Mouse (Mus musculus) midbrain, embryonic 14.5 days (tissue): Measurements from ENCODE around the gene Abi2. TPM values are rescaled to one million over a fixed set of nuclear protein-coding genes. Genes with fewer than 3 reads are reported as not detected.
"Not testable (repeated sequence)": the region's sequence is repeated elsewhere in the genome, so short reads cannot be mapped to it uniquely, and the experiment has no call there.

Experiments used
- ATAC-seq: fragments of 200-750 bp; cut with Nextera tagmentation; 2 replicates; pipeline ENCODE4 v1.8.0; 2017; ENCODE audit warnings: moderate number of reproducible peaks, moderate library complexity; ENCODE audit not compliant: low FRiP score, low TSS enrichment
- DNase-seq: peaks from one replicate; pipeline ENCODE4 v3.0.0-alpha.2; 2015
- H3K27ac ChIP-seq: fragments of 300-500 bp; sonication (generic); replicated peaks from 2 replicates; pipeline ENCODE4 v1.5.1; 2014; ENCODE audit warnings: mild to moderate bottlenecking, low read depth, low read length, moderate library complexity
- H3K27me3 ChIP-seq: fragments of 300-500 bp; sonication (generic); 2 replicates; pipeline ENCODE4 v1.6.1; 2014; ENCODE audit warnings: low read length, control low read depth, mixed read lengths; ENCODE audit not compliant: control insufficient read depth, insufficient read depth
- H3K36me3 ChIP-seq: fragments of 300-500 bp; sonication (generic); 2 replicates; pipeline ENCODE4 v1.6.1; 2014; ENCODE audit warnings: low read length, control low read depth; ENCODE audit not compliant: control insufficient read depth, insufficient read depth
- H3K4me1 ChIP-seq: fragments of 300-500 bp; sonication (generic); 2 replicates; pipeline ENCODE4 v1.6.1; 2014; ENCODE audit warnings: mild to moderate bottlenecking, antibody characterized with exemption, low read length, control low read depth; ENCODE audit not compliant: control insufficient read depth, insufficient read depth
- H3K4me2 ChIP-seq: fragments of 300-500 bp; sonication (generic); 2 replicates; pipeline ENCODE4 v1.6.1; 2014; ENCODE audit warnings: mild to moderate bottlenecking, low read length, moderate library complexity
- H3K4me3 ChIP-seq: fragments of 300-500 bp; sonication (generic); replicated peaks from 2 replicates; pipeline ENCODE4 v1.5.1; 2014; ENCODE audit warnings: low read depth, low read length
- H3K9ac ChIP-seq: fragments of 300-500 bp; sonication (generic); replicated peaks from 2 replicates; pipeline ENCODE4 v1.6.1; 2014; ENCODE audit warnings: mild to moderate bottlenecking, low read length, moderate library complexity
- H3K9me3 ChIP-seq: fragments of 300-500 bp; sonication (generic); 2 replicates; pipeline ENCODE4 v1.6.1; 2016; ENCODE audit warnings: low read length, control low read depth, mixed read lengths; ENCODE audit not compliant: control insufficient read depth
- WGBS: fragments of 180-500 bp; shearing (Covaris S2); extraction: QIAGEN DNeasy Blood & Tissue Kit; methylation state at CpG from one replicate; pipeline ENCODE4 v1.1.7; 2014; 5-methylcytosine and 5-hydroxymethylcytosine counted together
- polyA plus RNA-seq: library from polyadenylated mRNA; unstranded; fragments of >200 nt; fragmentation: Nextera tagmentation; extraction: Ambion mirVana; gene quantifications from 2 replicates; pipeline ENCODE4 v1.2.1, GENCODE M21; 2014

Abi2 gene
- polyA plus RNA-seq, 1 experiment from 2014 or later: 84.0 TPM

GRCm38 (mm10) chr1:60423882-60424281 is 14.5 kb downstream of the Abi2 start:
- DNase-seq (no peak), ATAC-seq (no peak)
- 98% methylated on average over 1 of the region's 1 CpGs for WGBS

DNA sequence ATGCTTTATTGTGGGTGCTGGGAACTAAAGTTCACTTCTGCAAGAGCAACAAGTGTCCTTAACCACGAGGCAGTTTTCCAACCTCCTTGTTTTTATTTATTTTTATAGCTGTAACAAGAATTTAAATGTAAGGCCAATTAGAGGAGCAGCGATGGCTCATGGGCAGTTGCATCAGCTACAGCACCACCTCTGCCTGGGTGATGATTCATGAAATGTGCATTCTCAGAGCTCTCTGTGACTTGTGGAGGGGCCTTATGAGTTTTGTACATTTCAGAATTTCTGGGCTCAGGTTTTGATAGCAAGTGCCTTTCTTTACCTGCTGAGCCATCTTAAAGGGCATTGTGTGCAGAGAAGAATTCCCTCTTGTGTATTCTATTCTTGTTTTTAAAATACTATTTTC is 18.9 kb downstream of the Abi2 start:
- Histone ChIP-seq H3K9ac (no peak overlapping the region), H3K36me3 (no peaks in the 10 kb centered on the region), H3K4me1 (no peaks in the 10 kb centered on the region), H3K27me3 (no peaks in the 10 kb centered on the region), H3K27ac (no peak overlapping the region), H3K4me3 (no peak overlapping the region), H3K9me3 (no peaks in the 10 kb centered on the region), H3K4me2 (no peak overlapping the region)
- WGBS: 94% methylated on average over 2 of the region's 2 CpGs
- ATAC-seq: no peak
- DNase-seq: no peak

More at GRCm38 (mm10) chr1:60423882-60424281, 14.5 kb downstream of the Abi2 start:
- Histone ChIP-seq H3K9ac (no peak overlapping the region), H3K27ac (no peak overlapping the region), H3K4me3 (no peak overlapping the region), H3K27me3 (no peaks in the 10 kb centered on the region), H3K4me1 (no peaks in the 10 kb centered on the region), H3K36me3 (no peaks in the 10 kb centered on the region), H3K9me3 (no peaks in the 10 kb centered on the region), H3K4me2 (no peak overlapping the region)

GRCm38 (mm10) chr1:60428932-60429331 is 19.5 kb downstream of the Abi2 start:
- H3K9ac ChIP-seq: no peak overlapping the region
- H3K27me3 ChIP-seq: no peaks in the 10 kb centered on the region
- ATAC-seq (no peak), DNase-seq (peak; percentile 41)
- no peak overlapping the region for H3K4me3 ChIP-seq
- WGBS: 78% methylated on average over 2 of the region's 2 CpGs
- H3K4me2 ChIP-seq: no peak overlapping the region
- no peaks in the 10 kb centered on the region for H3K9me3 ChIP-seq
- H3K4me1 ChIP-seq: no peaks in the 10 kb centered on the region
- H3K27ac ChIP-seq: no peak overlapping the region
- H3K36me3 ChIP-seq: no peaks in the 10 kb centered on the region

DNA sequence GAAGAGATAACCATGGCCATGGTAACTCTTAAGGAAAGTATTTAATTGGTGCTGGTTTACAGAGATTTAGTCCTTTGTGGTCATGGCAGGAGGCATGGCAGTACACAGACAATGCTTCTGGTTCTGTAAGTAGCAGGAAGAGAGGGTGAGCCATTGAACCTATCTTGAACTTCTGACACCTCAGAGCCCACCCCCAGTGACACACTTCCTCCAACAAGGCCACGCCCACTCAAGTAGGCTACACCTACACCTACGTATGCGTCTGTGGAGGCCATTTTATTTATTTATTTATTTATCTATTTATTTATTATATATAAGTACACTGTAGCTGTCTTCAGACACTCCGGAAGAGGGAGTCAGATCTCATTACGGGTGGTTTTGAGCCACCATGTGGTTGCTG is 22.1 kb downstream of the Abi2 start:
- 96% methylated on average over 5 of the region's 5 CpGs for WGBS
- Histone ChIP-seq H3K9ac (no peak overlapping the region), H3K4me2 (no peak overlapping the region), H3K9me3 (no peaks in the 10 kb centered on the region), H3K4me3 (no peak overlapping the region), H3K27me3 (no peaks in the 10 kb centered on the region), H3K4me1 (no peaks in the 10 kb centered on the region), H3K27ac (no peak overlapping the region), H3K36me3 (0 out of 2 replicates have a peak, but pooled peaks cover 4% of the 10 kb centered on the region)
- DNase-seq (no peak), ATAC-seq (no peak)

DNA sequence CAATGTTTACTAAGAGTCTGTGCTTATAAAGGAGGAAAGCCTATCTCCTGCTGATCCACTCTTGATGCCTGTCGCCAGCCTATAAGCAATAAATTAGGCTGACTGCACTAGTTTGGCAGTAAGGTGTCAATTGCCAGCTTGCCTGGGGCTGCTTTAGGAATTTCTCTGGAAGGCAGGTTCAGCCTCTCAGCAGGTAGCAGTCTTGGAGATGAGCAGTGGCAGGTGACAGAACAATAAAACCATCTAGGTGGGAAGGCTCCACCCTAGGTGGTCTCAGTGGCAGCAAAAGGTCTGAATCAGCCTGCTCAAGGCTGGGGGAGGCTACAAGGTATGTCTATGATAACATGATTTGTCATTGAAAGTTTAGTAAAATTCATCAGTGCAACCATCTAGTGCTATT is 23.1 kb downstream of the Abi2 start:
- no peak overlapping the region for H3K4me3 ChIP-seq
- H3K4me2 ChIP-seq: no peak overlapping the region
- 15% methylated on average over 1 of the region's 1 CpGs for WGBS
- no peak overlapping the region for H3K27ac ChIP-seq
- H3K4me1 ChIP-seq: no peaks in the 10 kb centered on the region
- no peaks in the 10 kb centered on the region for H3K9me3 ChIP-seq
- ATAC-seq: no peak
- DNase-seq: no peak
- H3K36me3 ChIP-seq: 0 out of 2 replicates have a peak, but pooled peaks cover 7% of the 10 kb centered on the region
- no peak overlapping the region for H3K9ac ChIP-seq
- H3K27me3 ChIP-seq: no peaks in the 10 kb centered on the region

- not testable (repeated sequence) for DNase-seq, H3K9me3 ChIP-seq, H3K9ac ChIP-seq, H3K27ac ChIP-seq, H3K27me3 ChIP-seq, H3K4me3 ChIP-seq, ATAC-seq, H3K4me1 ChIP-seq, H3K4me2 ChIP-seq
- H3K36me3 ChIP-seq: peaks cover 24% of the 10 kb centered on the region; the same call in 1 of the 2 replicates
- 83% methylated on average over 5 of the region's 5 CpGs for WGBS
Measured at GRCm38 (mm10) chr1:60441438-60441837, 32.0 kb downstream of the Abi2 start.

GRCm38 (mm10) chr1:60447067-60447466 is 37.6 kb downstream of the Abi2 start:
- no peak for ATAC-seq
- Histone ChIP-seq H3K9ac (no peak overlapping the region), H3K36me3 (peaks cover 39% of the 10 kb centered on the region), H3K27me3 (no peaks in the 10 kb centered on the region), H3K4me1 (no peaks in the 10 kb centered on the region), H3K4me2 (no peak overlapping the region), H3K4me3 (no peak overlapping the region), H3K9me3 (no peaks in the 10 kb centered on the region), H3K27ac (no peak overlapping the region)
- 91% methylated on average over 12 of the region's 12 CpGs for WGBS
- DNase-seq: no peak

DNA sequence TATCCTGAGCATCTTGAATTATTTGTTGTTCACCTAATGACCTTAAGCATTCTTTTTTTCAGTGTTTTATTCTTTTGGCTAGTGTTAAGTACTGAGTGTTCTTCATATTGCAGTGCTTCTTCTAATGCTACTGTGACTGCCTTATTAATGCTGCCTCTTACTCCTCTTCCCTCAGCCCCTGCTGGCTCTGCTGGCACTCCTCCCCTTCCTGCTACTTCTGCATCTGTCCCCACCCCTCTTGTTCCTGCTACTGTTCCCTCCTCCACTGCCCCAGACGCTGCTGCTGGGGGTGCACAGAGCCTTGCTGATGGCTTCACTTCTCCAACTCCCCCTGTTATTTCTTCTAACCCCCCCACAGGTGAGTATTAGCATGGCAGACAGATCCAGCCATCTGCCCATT is 40.5 kb downstream of the Abi2 start:
- Histone ChIP-seq H3K4me1 (no peaks in the 10 kb centered on the region), H3K36me3 (peaks cover 41% of the 10 kb centered on the region), H3K4me2 (no peak overlapping the region), H3K27me3 (no peaks in the 10 kb centered on the region), H3K9ac (no peak overlapping the region), H3K27ac (no peak overlapping the region), H3K4me3 (no peak overlapping the region), H3K9me3 (no peaks in the 10 kb centered on the region)
- DNase-seq (no peak), ATAC-seq (no peak)
- 42% methylated on average over 1 of the region's 1 CpGs for whole genome bisulfite sequencing

DNA sequence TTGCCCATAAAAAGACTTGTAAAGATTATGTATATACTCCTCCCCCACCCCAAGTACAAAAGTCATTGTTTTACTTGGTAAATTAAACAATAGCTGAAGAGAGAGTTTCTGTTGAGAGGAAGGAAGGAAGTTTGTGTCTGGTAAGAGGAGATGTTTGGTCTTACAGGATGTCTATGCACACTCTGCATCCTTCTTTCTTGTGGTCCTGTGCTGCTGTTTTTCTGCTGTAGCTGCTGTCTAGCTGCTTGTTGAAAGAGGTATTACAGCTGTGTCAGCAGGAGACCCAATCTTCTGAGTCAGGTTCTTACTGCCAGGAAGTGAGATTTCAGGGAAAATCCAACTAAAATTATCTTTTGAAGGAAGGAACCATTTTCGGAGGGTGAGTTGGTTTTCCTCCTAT is 51.2 kb downstream of the Abi2 start:
- Histone ChIP-seq H3K36me3 (peaks cover 20% of the 10 kb centered on the region), H3K4me1 (no peaks in the 10 kb centered on the region), H3K27ac (no peak overlapping the region), H3K27me3 (no peaks in the 10 kb centered on the region), H3K4me3 (no peak overlapping the region), H3K9ac (no peak overlapping the region), H3K4me2 (no peak overlapping the region), H3K9me3 (no peaks in the 10 kb centered on the region)
- ATAC-seq: no peak
- WGBS: 94% methylated on average over 1 of the region's 1 CpGs
- DNase-seq: no peak
